Mouse (Mus musculus): Measurements from ENCODE around the gene Atg3.

The Atg3 gene

GRCm38 (mm10) chr16:45158522-45159388, at the start of gene Atg3, which contains the start of gene Slc35a5:
Atg3 (plus strand) TSS chr16:45158785.
Slc35a5 (minus strand) TSS chr16:45158706.
- DNase-seq (ENCODE audit: low spot score in 2 of 2), result peak; percentile 98

GRCm38 (mm10) chr16:45110498-45110897, 48.1 kb upstream of the Atg3 start:
- DNase-seq (ENCODE audit: low spot score in 2 of 2), result no peak

- no peak for DNase-seq (ENCODE audit: low spot score in 2 of 2)
Measured at GRCm38 (mm10) chr16:45117200-45117599, 41.4 kb upstream of the Atg3 start.

- no peak for DNase-seq (ENCODE audit: low spot score in 2 of 2)
Measured at GRCm38 (mm10) chr16:45118760-45119159, 39.8 kb upstream of the Atg3 start.

- DNase-seq (ENCODE audit: low spot score in 2 of 2), result peak; percentile 60 to 73
Measured at GRCm38 (mm10) chr16:45120844-45121425, 37.6 kb upstream of the Atg3 start.

GRCm38 (mm10) chr16:45122571-45122970, 36.0 kb upstream of the Atg3 start:
- peak in 1 of 2 experiments; percentile 35 for DNase-seq (ENCODE audit: low spot score in 2 of 2)

GRCm38 (mm10) chr16:45124230-45125203, 34.1 kb upstream of the Atg3 start:
- no peak for DNase-seq (ENCODE audit: low spot score in 2 of 2)

- peak in 1 of 2 experiments; percentile 26 for DNase-seq (ENCODE audit: low spot score in 2 of 2)
Measured at GRCm38 (mm10) chr16:45127936-45128710, 30.5 kb upstream of the Atg3 start.

- no peak for DNase-seq (ENCODE audit: low spot score in 2 of 2)
Measured at GRCm38 (mm10) chr16:45141711-45142110, 16.9 kb upstream of the Atg3 start.

GRCm38 (mm10) chr16:45142565-45142964, 16.0 kb upstream of the Atg3 start:
- DNase-seq (ENCODE audit: low spot score in 2 of 2), result peak in 1 of 2 experiments; percentile 30

- no peak for DNase-seq (ENCODE audit: low spot score in 2 of 2)
Measured at GRCm38 (mm10) chr16:45145119-45145518, 13.5 kb upstream of the Atg3 start.

- DNase-seq (ENCODE audit: low spot score in 2 of 2), result no peak
Measured at GRCm38 (mm10) chr16:45148488-45149082, 10.0 kb upstream of the Atg3 start.

GRCm38 (mm10) chr16:45154741-45155250, 3.8 kb upstream of the Atg3 start:
- DNase-seq (ENCODE audit: low spot score in 2 of 2), result no peak

GRCm38 (mm10) chr16:45158136-45158521, 456 bp upstream of the Atg3 start:
- peak; percentile 79 to 82 for DNase-seq (ENCODE audit: low spot score in 2 of 2)

GRCm38 (mm10) chr16:45159389-45159716, 768 bp downstream of the Atg3 start:
- no peak for DNase-seq (ENCODE audit: low spot score in 2 of 2)

- no peak for DNase-seq (ENCODE audit: low spot score in 2 of 2)
Measured at GRCm38 (mm10) chr16:45178552-45178951, 20.0 kb downstream of the Atg3 start.

GRCm38 (mm10) chr16:45181824-45182223, 23.2 kb downstream of the Atg3 start:
- no peak for DNase-seq (ENCODE audit: low spot score in 2 of 2)

- DNase-seq (ENCODE audit: low spot score in 2 of 2), result peak; percentile 77 to 87
Measured at GRCm38 (mm10) chr16:45192613-45193012, 34.0 kb downstream of the Atg3 start.

GRCm38 (mm10) chr16:45196816-45197215, 38.2 kb downstream of the Atg3 start:
- DNase-seq (ENCODE audit: low spot score in 2 of 2), result peak; percentile 77 to 79

- DNase-seq (ENCODE audit: low spot score in 2 of 2), result no peak
Measured at GRCm38 (mm10) chr16:45201395-45201794, 42.8 kb downstream of the Atg3 start.

- DNase-seq (ENCODE audit: low spot score in 2 of 2), result no peak
Measured at GRCm38 (mm10) chr16:45204438-45204837, 45.9 kb downstream of the Atg3 start.
